Mouse (Mus musculus) adrenal gland, adult 2 months (tissue): ENCODE measurements around the gene Sel1l. TPM values are rescaled to one million over a fixed set of nuclear protein-coding genes. Genes with fewer than 3 reads are reported as not detected.

Source experiments
- DNase-seq: peaks from one replicate; pipeline ENCODE4 v3.0.0; 2021
- microRNA-seq, 2 experiments: library from miRNA; unstranded; fragments of <30 nt; microRNA quantifications; one replicate each; pipeline ENCODE4 v1.2.0; 2021
- polyA plus RNA-seq: library from polyadenylated mRNA; depleted of rRNA; stranded (reverse); fragments of >200 nt; gene quantifications from 2 replicates; pipeline ENCODE4 v1.2.3, GENCODE M21; 2012; rRNA removed
- total RNA-seq, 2 experiments: library from RNA; stranded (reverse); gene quantifications; 2 replicates each; pipeline ENCODE4 v1.2.3; 2021

Gene Sel1l
- total and polyA plus RNA-seq, 3 experiments, result 28.8 to 181 (median 135) TPM

DNA sequence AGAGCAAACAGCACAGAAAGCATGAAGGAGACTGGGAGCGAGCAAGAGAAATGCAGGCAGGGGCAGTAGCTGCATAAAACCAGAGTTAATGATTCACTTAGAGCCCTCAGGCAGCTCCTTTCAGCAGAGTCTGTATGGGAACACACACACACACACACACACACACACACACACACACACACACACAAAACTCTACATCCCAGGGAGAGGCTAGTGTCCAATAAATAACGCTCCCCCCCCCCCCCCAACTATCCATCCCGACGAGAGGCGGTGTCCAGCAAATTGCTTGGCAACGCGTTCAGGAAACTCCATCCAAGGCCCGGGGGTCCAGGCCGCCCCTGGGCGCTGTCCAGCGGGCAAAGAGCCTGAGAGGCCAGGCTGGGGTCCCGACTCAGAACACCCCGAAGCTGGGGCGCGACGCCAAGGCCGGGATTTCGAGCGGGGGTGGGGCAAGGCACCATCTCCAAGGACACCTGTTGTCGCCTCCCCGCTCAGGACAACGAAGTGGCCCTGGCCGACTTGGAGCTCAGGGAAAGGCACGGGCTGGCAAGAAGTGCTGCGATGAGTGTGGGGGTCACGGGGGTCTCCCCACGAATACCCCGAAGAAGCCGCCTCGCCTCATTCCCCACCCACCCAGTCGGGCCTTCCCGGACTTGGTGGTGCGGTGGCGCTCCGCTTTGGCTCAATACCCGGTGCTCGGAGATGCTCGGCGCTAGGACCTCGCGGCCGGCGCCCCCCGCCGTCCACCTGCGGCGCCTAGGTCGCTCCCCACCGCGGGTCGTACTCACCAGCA lies 70.5 kb downstream of the Sel1l start:
- peak; percentile 76 for DNase-seq

DNA sequence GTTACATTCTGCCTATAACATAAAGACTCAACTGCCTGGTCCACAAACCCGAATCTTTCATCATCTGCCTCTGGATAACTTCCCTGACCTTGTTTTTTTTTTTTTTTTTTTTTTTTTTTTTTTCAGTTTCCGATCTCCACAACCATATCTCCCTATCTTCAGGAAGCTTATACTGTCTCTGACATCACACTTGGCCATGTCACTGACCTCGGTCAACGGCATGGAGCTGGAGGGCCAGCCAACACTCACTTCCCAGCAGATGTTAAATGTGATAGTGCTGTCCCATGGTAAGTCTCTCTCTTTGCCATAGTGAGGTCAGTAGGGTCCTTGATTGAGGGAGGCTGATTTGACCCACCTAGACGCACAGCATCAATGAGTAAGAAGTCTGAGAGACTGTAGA lies 72.6 kb downstream of the Sel1l start:
- DNase-seq, result peak; percentile 19

DNA sequence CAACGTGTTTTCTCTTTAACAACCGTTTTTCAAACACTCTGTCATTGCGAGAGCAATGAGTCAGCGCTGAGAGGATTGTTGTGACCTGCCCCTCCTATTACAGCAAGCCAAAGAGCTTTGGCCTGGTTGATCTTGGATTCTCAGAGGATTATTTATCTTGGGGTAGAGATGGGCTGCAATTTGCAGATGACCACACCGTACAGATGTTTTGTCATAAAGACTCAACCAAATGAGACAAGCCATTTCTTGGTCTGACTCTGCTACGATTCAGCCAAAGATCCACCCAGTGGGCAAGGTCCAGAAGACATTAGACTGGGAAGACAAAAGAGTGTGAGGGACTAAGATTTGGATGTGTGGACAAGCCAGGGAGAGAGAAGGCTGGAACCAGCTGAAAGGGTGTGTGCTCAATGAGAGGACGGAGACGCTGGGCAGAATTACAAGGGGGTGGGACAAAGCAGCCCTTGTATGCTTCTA lies 74.1 kb downstream of the Sel1l start:
- peak; percentile 60 for DNase-seq

GRCm38 (mm10) chr12:91768871-91769270 lies 80.1 kb downstream of the Sel1l start:
- no peak for DNase-seq

DNA sequence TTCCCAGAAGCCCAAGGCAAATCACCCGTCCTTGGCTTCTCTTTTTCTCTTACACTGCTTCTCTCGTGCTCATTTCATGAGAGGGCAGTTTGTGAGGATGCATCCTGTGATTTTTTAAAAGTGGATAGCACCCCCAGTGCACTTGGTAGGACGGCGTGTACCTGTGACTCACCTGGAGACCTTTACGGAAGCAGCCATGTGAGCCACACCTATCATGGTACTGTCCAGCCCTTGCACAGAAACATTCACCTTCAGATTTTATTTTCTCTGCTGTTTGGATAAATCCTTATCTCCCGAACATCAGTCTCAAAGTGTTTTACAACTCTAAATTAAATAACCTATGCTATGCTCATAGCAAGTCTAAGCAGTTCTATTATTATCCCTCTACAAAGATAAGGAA lies 80.8 kb downstream of the Sel1l start:
- no peak for DNase-seq

DNA sequence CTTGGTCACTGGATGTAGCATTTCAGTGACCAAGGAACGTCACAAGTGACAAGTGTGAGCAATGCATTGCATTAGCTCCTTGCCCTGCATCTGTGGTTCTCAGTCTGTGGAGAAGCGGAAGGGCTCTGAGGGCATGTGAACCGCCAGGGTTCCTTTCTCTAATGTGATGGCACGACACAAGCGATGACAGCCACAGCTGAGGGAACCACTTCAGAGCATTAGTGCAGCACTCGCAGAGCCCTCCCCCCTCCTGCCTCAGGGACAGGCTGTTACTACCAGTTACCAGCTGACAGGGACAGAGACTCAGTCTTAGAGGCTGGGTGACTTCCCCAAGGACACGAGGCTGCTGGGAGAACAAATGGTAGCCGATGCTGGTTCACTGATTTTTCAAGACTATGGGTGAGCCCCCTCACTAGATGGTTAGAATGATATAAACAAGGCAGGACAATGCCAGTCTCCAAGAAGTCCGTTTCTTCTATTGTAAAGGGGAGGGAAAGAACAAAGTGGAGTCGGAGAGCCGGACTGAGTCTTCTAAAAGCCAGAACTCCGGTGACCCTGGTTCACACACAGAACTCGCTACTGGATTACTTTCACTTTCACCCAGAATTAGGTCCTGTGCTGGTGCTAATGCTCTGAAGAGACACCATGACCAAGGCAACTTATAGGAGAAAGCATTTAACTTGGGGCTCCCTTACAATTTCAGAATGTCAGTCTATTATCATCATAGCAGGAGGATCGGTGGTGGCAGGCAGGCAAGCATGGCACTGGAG lies 82.4 kb downstream of the Sel1l start:
- peak; percentile 77 for DNase-seq

GRCm38 (mm10) chr12:91765504-91765903 lies 83.5 kb downstream of the Sel1l start:
- no peak for DNase-seq

GRCm38 (mm10) chr12:91765054-91765453 lies 83.9 kb downstream of the Sel1l start:
- peak; percentile 19 for DNase-seq

- DNase-seq, result no peak
These were observed 84.5 kb downstream of the Sel1l start for GRCm38 (mm10) chr12:91764471-91764870.

DNA sequence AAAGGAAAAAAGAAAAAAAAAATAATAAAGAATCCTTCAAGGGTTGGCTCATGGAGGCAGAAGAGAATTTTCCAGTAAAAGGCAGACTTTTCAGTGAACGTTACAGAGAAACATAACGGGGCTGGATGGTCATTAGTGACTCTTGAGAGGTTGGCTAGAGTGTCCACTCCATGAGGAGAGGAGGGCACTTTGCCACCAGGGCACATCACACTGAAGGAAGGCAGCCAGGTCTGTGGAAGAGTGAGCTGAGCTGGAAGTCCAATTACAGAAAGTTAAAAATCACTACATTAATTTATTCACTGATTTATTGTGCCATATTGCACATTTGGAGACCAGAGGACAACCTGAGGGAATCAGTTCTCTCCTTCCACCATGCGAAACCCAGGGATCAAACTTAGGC lies 89.1 kb downstream of the Sel1l start:
- no peak for DNase-seq

- no peak for DNase-seq
These were observed 90.9 kb downstream of the Sel1l start for GRCm38 (mm10) chr12:91757854-91758562.

- DNase-seq, result peak; percentile 10
These were observed 92.3 kb downstream of the Sel1l start for GRCm38 (mm10) chr12:91756562-91757166.

Small RNA genes within 50 kb of the gene (microRNA-seq; reads per million reads assigned to microRNA genes)
- 0 reads per million in 2 experiments for gene Gm22015

Other genes starting within 250 kb of the Sel1l start
- gene Ston2, start 60.8 kb downstream of the Sel1l start, total RNA-seq, result 1 to 10 TPM; 4.6 to 9.7 TPM
- 2.0 and 4.4 TPM in 2 replicates for gene Ston2, start 60.8 kb downstream of the Sel1l start, polyA plus RNA-seq